Mouse (Mus musculus) hematopoietic multipotent progenitor cell, adult 10-12 weeks (in vitro differentiated cells): Measurements from ENCODE around the gene Ing2. TPM values are rescaled to one million over a fixed set of nuclear protein-coding genes. Genes with fewer than 3 reads are reported as not detected.

Experiments
- polyA plus RNA-seq: library from polyadenylated mRNA; stranded (reverse); fragments of >175 nt; gene quantifications from 2 replicates; pipeline ENCODE4 v1.2.3, GENCODE M21; 2012; ENCODE audit warnings: low replicate concordance

The Ing2 gene
- polyA plus RNA-seq, result 2.7 and 5.0 TPM in 2 replicates

DNA sequence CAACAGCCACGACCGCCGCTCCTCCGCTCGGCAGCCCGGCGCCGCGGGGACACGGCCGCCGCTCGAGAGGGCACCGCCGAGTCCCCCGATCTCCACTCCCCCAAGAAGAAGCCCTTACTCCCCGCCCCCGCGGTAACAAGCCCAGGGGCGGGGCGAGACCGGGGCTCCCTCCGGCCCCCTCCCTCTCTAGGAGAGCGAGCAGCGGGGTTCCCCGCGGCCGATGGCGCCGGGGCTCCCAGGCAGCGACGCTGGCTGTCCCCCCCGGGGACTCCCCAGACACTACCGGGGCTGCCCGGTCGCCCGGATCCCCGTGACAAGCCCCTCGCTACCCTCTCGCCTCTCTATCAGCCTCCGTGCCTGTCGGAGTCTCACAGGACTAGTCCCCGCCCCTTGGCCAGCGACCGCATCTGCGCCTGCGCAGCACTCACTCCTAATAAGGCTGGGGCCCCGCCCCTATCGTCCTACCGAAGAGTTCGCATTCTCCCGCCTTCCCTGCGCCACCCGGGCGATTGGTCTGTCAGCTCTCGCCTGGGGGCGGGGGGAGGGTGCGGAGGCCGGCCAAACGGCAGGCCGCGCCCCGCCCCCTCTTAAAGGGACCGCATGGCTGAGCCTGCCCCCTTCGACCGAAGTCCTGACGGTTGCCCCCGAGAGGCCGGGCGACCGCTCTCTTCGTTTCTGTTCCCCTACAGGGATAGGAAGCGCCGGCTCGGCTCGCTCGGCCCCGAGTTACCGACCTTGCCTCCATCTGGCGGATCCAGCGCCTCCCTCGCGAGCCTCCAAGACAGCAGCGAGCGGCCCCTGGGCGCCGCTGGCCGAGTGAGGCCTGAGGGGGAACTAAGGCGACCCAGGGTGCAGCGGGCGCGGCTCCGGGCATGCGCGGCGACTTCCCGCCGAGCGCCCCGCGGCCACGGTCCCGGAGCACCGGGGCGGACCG is at the start of gene Ing2:
TSS of gene Ing2 (minus strand) at position 780 of the 934 bp plus-strand sequence.

GRCm38 (mm10) chr8:47713761-47714745 is 38.7 kb upstream of the Ing2 start, which contains the start of gene Cdkn2aip:
TSS of gene Cdkn2aip (minus strand) at chr8:47713932.

Other genes starting within 250 kb of the Ing2 start
- gene Stox2, start 229.2 kb downstream of the Ing2 start, polyA plus RNA-seq, result 0.09 and 0.10 TPM in 2 replicates
- gene Trappc11, start 142.1 kb downstream of the Ing2 start, polyA plus RNA-seq, result 7.9 and 8.5 TPM in 2 replicates
- 6.6 and 8.2 TPM in 2 replicates for gene Rwdd4a, start 141.9 kb downstream of the Ing2 start, polyA plus RNA-seq
- 10.9 and 37.0 TPM in 2 replicates for gene Cdkn2aip, start 38.4 kb upstream of the Ing2 start, polyA plus RNA-seq
- not detected in 2 replicates for gene Cldn24, start 146.6 kb upstream of the Ing2 start, polyA plus RNA-seq
- not detected in 2 replicates for gene Cldn22, start 148.9 kb upstream of the Ing2 start, polyA plus RNA-seq